Mouse (Mus musculus): ENCODE data around the gene Crybg1. TPM values are rescaled to one million over a fixed set of nuclear protein-coding genes. Genes with fewer than 3 reads are reported as not detected.

Crybg1 gene
- polyA plus RNA-seq, 1 experiment from 2014 or later, result 0.20 TPM

DNA sequence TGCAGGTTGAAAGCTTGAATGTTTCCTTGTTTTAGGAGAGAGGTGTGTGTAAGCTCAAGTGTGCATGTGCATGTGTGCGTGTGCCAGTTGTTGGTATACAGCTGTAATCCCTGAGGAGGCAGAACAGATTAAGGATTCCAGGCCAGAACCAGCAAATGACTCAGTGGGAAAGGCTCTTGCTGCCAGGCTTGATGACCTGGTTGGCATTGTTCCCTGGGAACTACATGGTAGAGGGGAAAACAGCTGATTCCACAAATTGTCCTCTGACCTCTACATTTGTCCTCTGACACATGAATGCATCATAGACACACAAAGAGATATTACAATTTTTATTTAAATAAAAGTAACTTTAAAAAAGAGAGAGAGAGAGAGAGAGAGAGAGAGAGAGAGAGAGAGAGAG is 122.5 kb downstream of the Crybg1 start:
- DNase-seq (ENCODE audit: low spot score), result no peak
- 93% methylated on average over 1 of the region's 1 CpGs for WGBS
- no peak overlapping the region for H3K4me3 ChIP-seq (ENCODE audit: low read depth, low read length)

DNA sequence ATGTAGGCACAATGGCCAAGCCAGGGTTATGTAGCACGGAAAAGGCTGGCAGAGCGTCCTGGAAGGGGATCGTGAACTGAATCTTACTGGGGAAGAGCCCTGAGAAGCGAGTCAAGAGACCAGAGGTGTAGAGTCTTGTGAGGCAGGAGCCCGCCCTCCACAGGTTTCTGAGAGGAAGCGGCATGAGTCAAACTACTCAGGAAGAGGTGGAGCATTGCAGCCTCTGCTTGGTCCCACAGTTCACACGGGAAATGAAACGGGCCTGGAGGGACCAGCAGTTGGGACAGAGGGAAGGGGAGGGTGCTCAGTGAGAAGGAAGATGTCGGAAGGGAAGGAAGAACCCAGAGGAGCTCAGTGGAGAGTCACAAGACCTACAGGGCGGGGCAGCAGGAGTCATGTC is 123.9 kb downstream of the Crybg1 start:
- DNase-seq (ENCODE audit: low spot score), result no peak
- no peaks in the 10 kb centered on the region for H3K36me3 ChIP-seq (ENCODE audit: control insufficient read depth, insufficient read depth, low read length)
- WGBS, result 66% methylated on average over 10 of the region's 10 CpGs
- no peaks in the 10 kb centered on the region for H3K9me3 ChIP-seq (replicated peaks; ENCODE audit: control insufficient read depth, low read length)
- no peak overlapping the region for H3K4me2 ChIP-seq (ENCODE audit: low read length)
- H3K4me1 ChIP-seq (ENCODE audit: control insufficient read depth, insufficient read depth, low read length), result no peaks in the 10 kb centered on the region
- H3K4me3 ChIP-seq (ENCODE audit: low read depth, low read length), result no peak overlapping the region
- H3K27ac ChIP-seq (ENCODE audit: low read depth, low read length), result no peak overlapping the region
- no peaks in the 10 kb centered on the region for H3K27me3 ChIP-seq (replicated peaks; ENCODE audit: control insufficient read depth, insufficient read depth, low read length)
- H3K9ac ChIP-seq (ENCODE audit: low read length), result no peak overlapping the region
- no peak for ATAC-seq

More for the DNA sequence above, 122.5 kb downstream of the Crybg1 start:
- Histone ChIP-seq H3K9ac (ENCODE audit: low read length) (no peak overlapping the region), H3K36me3 (ENCODE audit: control insufficient read depth, insufficient read depth, low read length) (no peaks in the 10 kb centered on the region), H3K27ac (ENCODE audit: low read depth, low read length) (no peak overlapping the region), H3K9me3 (replicated peaks; ENCODE audit: control insufficient read depth, low read length) (no peaks in the 10 kb centered on the region), H3K4me2 (ENCODE audit: low read length) (no peak overlapping the region), H3K27me3 (replicated peaks; ENCODE audit: control insufficient read depth, insufficient read depth, low read length) (no peaks in the 10 kb centered on the region), H3K4me1 (ENCODE audit: control insufficient read depth, insufficient read depth, low read length) (no peaks in the 10 kb centered on the region)
- ATAC-seq, result no peak

DNA sequence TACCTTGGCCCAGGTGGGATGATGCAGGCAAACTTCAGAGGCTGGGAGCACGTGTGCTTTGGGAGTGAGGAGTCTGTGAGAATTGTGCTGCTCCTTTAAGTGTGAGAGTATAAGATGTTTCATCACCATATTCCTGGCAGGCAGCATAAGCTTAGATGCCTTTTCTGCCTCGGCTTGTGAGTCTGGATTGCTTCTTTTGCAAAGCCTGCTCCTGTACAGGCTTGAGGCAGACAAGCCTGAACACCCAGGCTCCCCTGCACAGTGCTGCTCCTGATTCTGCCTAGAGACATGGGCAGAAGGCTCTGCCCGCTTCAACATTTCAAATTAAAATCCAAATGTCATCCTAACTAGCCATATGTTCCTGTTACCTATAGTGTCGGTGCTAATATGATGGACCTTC is 128.5 kb downstream of the Crybg1 start:
- Histone ChIP-seq H3K9ac (ENCODE audit: low read length) (no peak overlapping the region), H3K27ac (ENCODE audit: low read depth, low read length) (no peak overlapping the region), H3K4me3 (ENCODE audit: low read depth, low read length) (no peak overlapping the region), H3K36me3 (ENCODE audit: control insufficient read depth, insufficient read depth, low read length) (no peaks in the 10 kb centered on the region), H3K4me1 (ENCODE audit: control insufficient read depth, insufficient read depth, low read length) (no peaks in the 10 kb centered on the region), H3K27me3 (replicated peaks; ENCODE audit: control insufficient read depth, insufficient read depth, low read length) (no peaks in the 10 kb centered on the region), H3K9me3 (replicated peaks; ENCODE audit: control insufficient read depth, low read length) (no peaks in the 10 kb centered on the region), H3K4me2 (ENCODE audit: low read length) (no peak overlapping the region)
- no peak for ATAC-seq
- no peak for DNase-seq (ENCODE audit: low spot score)
- 80% methylated on average over 4 of the region's 4 CpGs for WGBS

DNA sequence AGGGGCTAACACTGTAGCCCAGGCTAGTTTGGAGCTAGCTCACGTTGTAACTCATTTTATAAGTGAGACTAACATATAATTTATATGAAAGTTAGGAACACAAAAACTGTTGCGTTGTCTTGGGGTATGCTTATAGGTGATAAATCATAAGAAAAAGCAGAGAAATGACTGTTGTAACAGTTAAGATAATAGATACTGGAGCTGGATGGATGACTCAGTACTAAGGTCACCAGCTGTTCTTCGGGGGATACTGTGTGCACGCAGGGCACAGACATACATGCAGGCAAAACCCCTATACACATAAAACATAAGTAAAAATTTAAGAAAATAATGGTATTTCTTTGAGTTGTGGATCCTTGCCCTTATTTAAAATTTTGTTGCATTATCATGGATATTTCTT is 130.1 kb downstream of the Crybg1 start:
- DNase-seq (ENCODE audit: low spot score), result no peak
- no peaks in the 10 kb centered on the region for H3K36me3 ChIP-seq (ENCODE audit: control insufficient read depth, insufficient read depth, low read length)
- no peak overlapping the region for H3K4me2 ChIP-seq (ENCODE audit: low read length)
- 92% methylated on average over 4 of the region's 4 CpGs for WGBS
- H3K9ac ChIP-seq (ENCODE audit: low read length), result no peak overlapping the region
- ATAC-seq, result no peak
- H3K4me3 ChIP-seq (ENCODE audit: low read depth, low read length), result no peak overlapping the region
- no peaks in the 10 kb centered on the region for H3K9me3 ChIP-seq (replicated peaks; ENCODE audit: control insufficient read depth, low read length)
- H3K27ac ChIP-seq (ENCODE audit: low read depth, low read length), result no peak overlapping the region
- H3K27me3 ChIP-seq (replicated peaks; ENCODE audit: control insufficient read depth, insufficient read depth, low read length), result no peaks in the 10 kb centered on the region
- no peaks in the 10 kb centered on the region for H3K4me1 ChIP-seq (ENCODE audit: control insufficient read depth, insufficient read depth, low read length)

DNA sequence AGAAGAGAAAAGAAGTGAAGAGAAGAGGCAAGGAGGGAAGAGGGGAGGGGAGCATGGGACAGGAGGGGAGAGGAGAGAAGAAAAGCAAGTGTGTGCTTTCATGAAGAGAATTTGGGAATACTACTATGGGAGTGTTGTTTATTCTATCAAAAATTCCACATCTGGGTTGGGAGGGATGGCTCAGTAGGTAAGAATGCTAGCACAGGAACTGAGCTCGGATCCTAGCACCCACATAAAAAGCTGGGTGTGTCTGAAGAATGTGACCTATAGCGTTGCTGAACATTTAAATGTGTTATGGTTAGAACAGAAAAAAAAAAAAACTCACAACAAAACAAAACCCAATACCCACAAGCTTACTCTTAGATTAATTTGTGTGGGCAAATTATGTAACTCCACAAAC is 133.0 kb downstream of the Crybg1 start:
- Histone ChIP-seq H3K36me3 (ENCODE audit: control insufficient read depth, insufficient read depth, low read length) (no peaks in the 10 kb centered on the region), H3K4me3 (ENCODE audit: low read depth, low read length) (no peak overlapping the region), H3K9ac (ENCODE audit: low read length) (no peak overlapping the region), H3K4me2 (ENCODE audit: low read length) (no peak overlapping the region), H3K9me3 (replicated peaks; ENCODE audit: control insufficient read depth, low read length) (no peaks in the 10 kb centered on the region), H3K4me1 (ENCODE audit: control insufficient read depth, insufficient read depth, low read length) (no peaks in the 10 kb centered on the region), H3K27me3 (replicated peaks; ENCODE audit: control insufficient read depth, insufficient read depth, low read length) (no peaks in the 10 kb centered on the region), H3K27ac (ENCODE audit: low read depth, low read length) (no peak overlapping the region)
- WGBS, result 81% methylated on average over 2 of the region's 2 CpGs
- ATAC-seq (no peak), DNase-seq (ENCODE audit: low spot score) (no peak)

DNA sequence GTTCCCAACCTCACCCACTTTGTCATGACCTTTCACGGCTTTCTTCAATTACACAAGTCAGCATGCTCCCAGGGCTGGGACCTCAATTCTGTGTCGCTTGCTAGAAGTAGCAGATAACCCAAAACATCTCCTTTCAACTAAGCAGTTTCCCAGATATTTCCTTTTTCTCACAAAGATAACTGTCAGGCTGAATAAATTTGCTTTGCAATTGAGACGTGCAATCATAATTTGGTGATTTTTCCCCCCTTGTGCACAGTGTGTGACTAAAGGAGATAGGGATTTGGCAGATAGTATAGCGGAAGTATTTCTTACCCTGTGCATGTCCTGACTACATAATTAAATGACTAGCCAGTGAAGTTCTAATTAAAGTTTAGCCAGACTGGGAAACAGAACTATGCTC is 134.8 kb downstream of the Crybg1 start:
- H3K4me3 ChIP-seq (ENCODE audit: low read depth, low read length), result no peak overlapping the region
- ATAC-seq, result no peak
- no peak overlapping the region for H3K9ac ChIP-seq (ENCODE audit: low read length)
- no peak overlapping the region for H3K4me2 ChIP-seq (ENCODE audit: low read length)
- WGBS, result 60% methylated on average over 4 of the region's 4 CpGs
- no peaks in the 10 kb centered on the region for H3K4me1 ChIP-seq (ENCODE audit: control insufficient read depth, insufficient read depth, low read length)
- H3K27ac ChIP-seq (ENCODE audit: low read depth, low read length), result no peak overlapping the region
- no peak for DNase-seq (ENCODE audit: low spot score)
- no peaks in the 10 kb centered on the region for H3K36me3 ChIP-seq (ENCODE audit: control insufficient read depth, insufficient read depth, low read length)
- no peaks in the 10 kb centered on the region for H3K9me3 ChIP-seq (replicated peaks; ENCODE audit: control insufficient read depth, low read length)
- no peaks in the 10 kb centered on the region for H3K27me3 ChIP-seq (replicated peaks; ENCODE audit: control insufficient read depth, insufficient read depth, low read length)

DNA sequence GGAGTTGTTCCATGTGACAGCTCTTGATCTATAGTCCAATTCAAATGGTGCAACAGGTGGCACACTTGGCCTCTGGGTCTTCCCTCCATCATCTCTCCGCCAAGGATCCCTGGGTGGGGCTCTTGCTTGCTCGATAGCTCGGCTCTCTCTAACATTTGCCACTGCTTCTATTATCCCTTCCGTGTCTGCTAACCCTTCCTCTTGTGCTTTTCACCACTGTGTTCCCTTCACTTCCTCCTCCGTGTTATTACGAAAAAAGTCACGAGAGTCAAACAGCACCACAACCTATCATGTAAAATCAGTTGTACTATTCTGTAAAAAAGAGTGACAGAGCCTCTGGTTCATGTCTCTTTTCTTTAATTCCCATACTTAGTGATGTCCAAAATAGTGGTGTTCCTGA is 137.2 kb downstream of the Crybg1 start:
- Histone ChIP-seq H3K4me2 (ENCODE audit: low read length) (no peak overlapping the region), H3K9ac (ENCODE audit: low read length) (no peak overlapping the region), H3K27ac (ENCODE audit: low read depth, low read length) (no peak overlapping the region), H3K36me3 (ENCODE audit: control insufficient read depth, insufficient read depth, low read length) (no peaks in the 10 kb centered on the region), H3K4me1 (ENCODE audit: control insufficient read depth, insufficient read depth, low read length) (no peaks in the 10 kb centered on the region), H3K27me3 (replicated peaks; ENCODE audit: control insufficient read depth, insufficient read depth, low read length) (peaks cover 6% of the 10 kb centered on the region), H3K9me3 (replicated peaks; ENCODE audit: control insufficient read depth, low read length) (no peaks in the 10 kb centered on the region), H3K4me3 (ENCODE audit: low read depth, low read length) (no peak overlapping the region)
- WGBS, result 92% methylated on average over 7 of the region's 7 CpGs
- DNase-seq (ENCODE audit: low spot score) (no peak), ATAC-seq (no peak)

DNA sequence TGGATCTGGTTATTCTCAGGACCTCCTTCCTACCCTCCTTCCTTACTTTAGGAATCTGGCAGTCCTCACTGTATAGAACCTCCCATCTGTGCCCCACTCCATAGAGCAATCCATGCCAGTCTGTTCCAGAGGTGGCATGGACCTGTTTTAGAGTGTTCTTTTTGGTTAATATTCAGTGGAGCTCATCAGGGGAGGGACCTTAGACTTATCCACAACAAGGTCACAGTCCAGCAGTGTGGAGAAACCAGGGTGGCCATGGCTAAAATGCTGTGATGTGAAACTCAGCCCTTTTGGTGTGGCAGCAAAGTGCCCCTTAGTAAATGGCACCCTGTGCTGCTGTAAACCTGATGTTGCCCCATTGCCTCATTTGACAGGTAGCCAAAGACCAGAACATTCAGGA is 139.8 kb downstream of the Crybg1 start:
- Histone ChIP-seq H3K4me1 (ENCODE audit: control insufficient read depth, insufficient read depth, low read length) (0 out of 2 replicates have a peak, but pooled peaks cover 3% of the 10 kb centered on the region), H3K4me2 (ENCODE audit: low read length) (no peak overlapping the region), H3K27ac (ENCODE audit: low read depth, low read length) (no peak overlapping the region), H3K9me3 (replicated peaks; ENCODE audit: control insufficient read depth, low read length) (no peaks in the 10 kb centered on the region), H3K36me3 (ENCODE audit: control insufficient read depth, insufficient read depth, low read length) (no peaks in the 10 kb centered on the region), H3K9ac (ENCODE audit: low read length) (no peak overlapping the region), H3K27me3 (replicated peaks; ENCODE audit: control insufficient read depth, insufficient read depth, low read length) (peaks cover 30% of the 10 kb centered on the region), H3K4me3 (ENCODE audit: low read depth, low read length) (no peak overlapping the region)
- ATAC-seq (no peak), DNase-seq (ENCODE audit: low spot score) (no peak)

DNA sequence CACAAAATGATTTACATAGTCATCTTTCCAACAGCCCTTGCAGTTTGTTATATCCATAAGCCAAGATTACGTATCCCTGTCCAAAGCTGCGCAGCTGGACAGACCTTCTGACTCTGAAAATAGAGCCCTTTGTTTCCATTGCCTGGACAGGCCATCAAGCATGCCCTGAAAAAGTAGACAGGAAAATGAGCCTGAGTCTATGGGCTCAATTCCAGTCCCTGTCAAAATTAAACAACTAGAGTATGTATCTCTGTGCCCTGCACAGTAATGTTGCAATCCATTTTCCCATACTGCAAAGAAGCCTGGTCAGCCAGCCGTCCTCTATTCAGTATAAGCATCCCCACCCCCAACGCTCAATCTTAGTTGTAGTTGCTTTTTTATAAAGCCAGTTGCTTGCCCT is 141.8 kb downstream of the Crybg1 start:
- Histone ChIP-seq H3K36me3 (ENCODE audit: control insufficient read depth, insufficient read depth, low read length) (no peaks in the 10 kb centered on the region), H3K4me3 (ENCODE audit: low read depth, low read length) (no peak overlapping the region), H3K27me3 (replicated peaks; ENCODE audit: control insufficient read depth, insufficient read depth, low read length) (peaks cover 49% of the 10 kb centered on the region), H3K4me2 (ENCODE audit: low read length) (no peak overlapping the region), H3K9ac (ENCODE audit: low read length) (no peak overlapping the region), H3K9me3 (replicated peaks; ENCODE audit: control insufficient read depth, low read length) (no peaks in the 10 kb centered on the region), H3K4me1 (ENCODE audit: control insufficient read depth, insufficient read depth, low read length) (peaks cover 7% of the 10 kb centered on the region; the same call in 1 of the 2 replicates), H3K27ac (ENCODE audit: low read depth, low read length) (no peak overlapping the region)
- WGBS, result 86% methylated on average over 4 of the region's 4 CpGs
- DNase-seq (ENCODE audit: low spot score), result no peak
- ATAC-seq, result no peak

All from forebrain, embryonic 14.5 days (tissue).